Mouse (Mus musculus) olfactory bulb, adult 2 months (tissue): ENCODE results near the gene Vax1. TPM values are rescaled to one million over a fixed set of nuclear protein-coding genes. Genes with fewer than 3 reads are reported as not detected.

Source experiments
- H3K27ac ChIP-seq: fragments of 200-500 bp; 2 replicates; pipeline ENCODE4 v1.5.1; 2012; ENCODE audit warnings: low read depth, low read length; ENCODE audit not compliant: insufficient read depth
- H3K4me1 ChIP-seq: fragments of 200-500 bp; 2 replicates; pipeline ENCODE4 v1.6.1; 2012; ENCODE audit warnings: low read length; ENCODE audit not compliant: control insufficient read depth, insufficient read depth
- H3K4me3 ChIP-seq: fragments of 200-500 bp; 2 replicates; pipeline ENCODE4 v1.5.1; 2012; ENCODE audit warnings: mild to moderate bottlenecking, low read depth, low read length, moderate library complexity; ENCODE audit not compliant: insufficient read depth
- CTCF ChIP-seq: fragments of 200-500 bp; IDR thresholded peaks from 2 replicates; pipeline ENCODE4 v1.5.1; 2012; ENCODE audit warnings: low read depth, mild to moderate bottlenecking, low read length, moderate library complexity; ENCODE audit not compliant: insufficient read depth
- POLR2A ChIP-seq: fragments of 200-500 bp; IDR thresholded peaks from 2 replicates; pipeline ENCODE4 v1.6.1; 2012; ENCODE audit warnings: mild to moderate bottlenecking, low read depth, low read length, moderate library complexity; ENCODE audit not compliant: insufficient read depth
- WGBS: fragments of 180-500 bp; shearing (Covaris S2); methylation state at CpG from one replicate; pipeline ENCODE4 v1.1.7; 2018; 5-methylcytosine and 5-hydroxymethylcytosine counted together
- polyA plus RNA-seq: library from polyadenylated mRNA; stranded (reverse); fragments of >200 nt; gene quantifications from 2 replicates; pipeline ENCODE4 v1.2.4, GENCODE M21; 2012; ENCODE audit warnings: low replicate concordance; ENCODE audit not compliant: missing spikeins, insufficient read depth, insufficient read length

Gene Vax1
- polyA plus RNA-seq, 1 experiment = not detected

DNA sequence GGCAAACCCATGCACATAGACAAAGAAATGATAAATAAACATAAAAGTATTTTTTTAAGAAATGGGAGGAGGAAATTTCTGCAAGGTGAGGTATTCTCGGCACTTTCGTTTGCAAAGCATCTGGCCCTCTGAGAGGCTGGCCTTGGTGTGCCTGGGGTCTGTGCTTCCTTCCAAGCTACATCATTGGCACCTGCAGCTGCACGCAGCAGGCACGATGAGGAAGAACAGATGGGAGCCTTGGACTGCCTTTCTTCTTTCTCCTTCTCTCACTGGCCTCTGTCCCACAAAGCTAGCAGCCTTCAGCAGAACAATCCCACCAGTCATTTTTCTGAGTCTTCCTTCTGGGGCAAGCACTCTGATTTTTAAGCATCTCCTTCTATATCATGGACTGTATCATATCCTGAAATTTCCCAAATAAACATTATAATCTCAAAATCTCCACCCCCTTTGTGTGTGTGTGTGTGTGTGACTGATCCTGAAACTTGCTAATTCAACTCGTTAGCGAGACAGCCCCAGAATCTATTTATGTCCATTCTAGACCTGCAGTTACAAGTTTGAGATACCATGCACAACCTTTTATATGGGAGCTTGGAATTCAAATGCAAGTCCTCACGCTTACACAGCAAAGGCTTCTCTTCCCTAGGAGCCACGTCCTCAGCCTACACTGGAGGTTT, 41.2 kb downstream of the Vax1 start:
- 74% methylated on average over 8 of the region's 8 CpGs for WGBS
- Histone ChIP-seq H3K4me1 (no peaks in the 10 kb centered on the region), H3K27ac (no peak overlapping the region), H3K4me3 (no peak overlapping the region)
- no peak for TF ChIP-seq POLR2A
- TF ChIP-seq CTCF = no peak

DNA sequence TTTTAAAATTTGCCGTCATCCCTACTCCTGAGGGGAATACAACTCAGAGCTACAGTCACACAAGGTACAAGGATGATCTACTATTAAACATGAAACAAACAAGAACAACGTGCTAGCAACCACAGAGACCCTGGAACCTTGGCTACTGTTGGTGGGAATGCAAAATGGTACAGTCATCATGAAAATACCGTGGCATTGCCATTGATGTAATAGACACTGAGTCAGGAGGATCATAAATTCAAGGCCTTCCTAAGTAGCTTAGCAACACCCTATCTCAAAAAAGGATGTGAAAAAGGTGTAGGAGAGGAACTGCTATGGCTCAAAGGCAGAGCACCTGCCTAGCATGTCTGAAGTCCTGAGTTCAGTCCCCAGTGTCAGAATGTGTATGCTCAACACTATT, 42.4 kb downstream of the Vax1 start:
- Histone ChIP-seq H3K4me3 (no peak overlapping the region), H3K4me1 (no peaks in the 10 kb centered on the region), H3K27ac (no peak overlapping the region)
- WGBS = 92% methylated on average over 3 of the region's 3 CpGs
- TF ChIP-seq CTCF (no peak), POLR2A (no peak)

Other genes with a start within 250 kb of the Vax1 start
- not detected in 2 replicates for gene Eno4, start 226.6 kb downstream of the Vax1 start, polyA plus RNA-seq
- not detected in 2 replicates for gene Hspa12a, start 226.4 kb downstream of the Vax1 start, polyA plus RNA-seq
- not detected in 2 replicates for gene Shtn1, start 94.0 kb downstream of the Vax1 start, polyA plus RNA-seq
- not detected in 2 replicates for gene Kcnk18, start 49.2 kb upstream of the Vax1 start, polyA plus RNA-seq
- gene Slc18a2, start 90.8 kb upstream of the Vax1 start, polyA plus RNA-seq = not detected in 2 replicates
- gene Rps12-ps3, start 152.2 kb upstream of the Vax1 start, polyA plus RNA-seq = not detected in 2 replicates
- not detected in 2 replicates for gene Pdzd8, start 175.7 kb upstream of the Vax1 start, polyA plus RNA-seq